Mouse (Mus musculus) telencephalon, adult 2 months (tissue): ENCODE results near the gene Hs2st1.
A peak's percentile ranks its signal among the peaks of the same experiment; 100 is the strongest.

Experiments used
- DNase-seq: peaks from one replicate; pipeline ENCODE4 v3.0.0-alpha.2; 2011; ENCODE audit warnings: low read depth, low spot score

Hs2st1 gene

DNA sequence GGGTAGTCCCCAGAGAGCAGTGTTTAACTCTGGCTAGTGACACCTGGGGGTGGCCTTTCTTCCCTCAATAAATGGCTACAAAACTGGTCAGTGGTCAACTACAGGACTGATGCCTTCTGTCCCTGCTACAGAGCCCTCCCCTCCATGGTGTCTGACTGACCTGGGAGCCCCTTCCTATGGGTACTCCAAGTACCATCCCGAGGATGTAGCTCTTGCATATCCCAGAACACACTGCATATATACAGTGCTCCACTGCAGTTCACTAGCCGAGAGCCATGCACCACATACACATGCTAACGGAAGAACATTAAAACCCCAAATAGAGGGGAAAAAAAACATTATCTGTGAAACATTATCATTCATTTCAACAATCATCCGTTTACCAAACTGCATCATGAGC is 61.6 kb downstream of the Hs2st1 start:
- DNase-seq, result no peak

DNA sequence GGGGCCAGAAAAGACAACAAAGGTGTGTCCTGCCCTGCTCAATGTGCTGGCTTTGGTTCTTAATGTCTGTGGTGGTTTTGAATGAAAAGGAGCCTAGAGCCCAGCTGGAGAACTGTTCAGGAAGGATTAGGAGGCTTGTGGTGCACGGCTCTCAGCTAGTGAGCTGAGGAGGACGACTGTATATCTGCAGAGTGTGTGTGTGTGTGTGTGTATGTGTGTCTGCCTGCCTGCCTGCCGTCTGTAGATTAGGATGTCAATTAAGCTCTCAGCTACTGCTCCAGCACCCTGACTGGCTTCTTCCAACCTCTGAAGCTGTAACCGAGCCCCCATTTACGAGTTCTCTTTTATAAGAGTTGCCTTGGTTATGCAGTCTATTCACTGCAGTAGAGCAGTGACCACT is 62.1 kb downstream of the Hs2st1 start:
- no peak for DNase-seq

DNA sequence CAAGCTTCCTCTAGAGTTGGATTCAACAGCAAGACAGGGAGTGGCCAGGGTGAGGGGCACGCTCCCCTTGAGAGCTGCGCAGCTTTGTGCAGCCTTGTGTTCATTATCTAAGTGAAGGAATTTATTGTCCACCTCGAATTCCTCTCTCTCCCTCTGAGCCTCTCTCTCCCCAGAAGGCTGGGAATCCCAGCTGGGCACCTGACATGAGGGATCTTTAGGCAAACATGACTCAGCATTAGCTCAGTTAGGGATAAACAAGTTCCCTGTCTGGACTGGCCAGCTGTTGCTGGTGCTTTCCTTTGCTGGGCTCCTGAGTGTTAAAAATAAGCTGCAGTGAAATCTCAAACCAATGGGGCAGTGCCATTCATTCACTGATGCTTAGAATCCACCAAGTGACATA is 63.8 kb downstream of the Hs2st1 start:
- DNase-seq, result no peak

DNA sequence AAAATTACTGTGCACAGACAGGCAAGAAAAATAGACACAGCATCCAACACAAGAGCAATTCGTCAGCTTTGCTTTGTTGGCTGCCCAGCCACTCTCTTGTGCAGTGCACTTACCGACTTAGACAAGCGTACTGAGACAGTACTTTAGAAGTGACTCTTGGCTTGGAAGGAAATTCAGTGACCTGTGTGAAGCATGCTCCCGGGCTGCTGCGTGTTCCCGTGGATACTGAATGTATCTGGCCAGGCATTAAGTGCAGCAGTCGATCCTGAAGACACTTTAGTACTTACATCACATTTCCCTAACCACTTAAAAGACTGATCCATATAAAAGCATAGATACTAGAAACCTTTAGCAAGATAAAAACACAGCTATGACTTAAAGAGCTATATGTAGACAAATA is 68.1 kb downstream of the Hs2st1 start:
- DNase-seq, result no peak

DNA sequence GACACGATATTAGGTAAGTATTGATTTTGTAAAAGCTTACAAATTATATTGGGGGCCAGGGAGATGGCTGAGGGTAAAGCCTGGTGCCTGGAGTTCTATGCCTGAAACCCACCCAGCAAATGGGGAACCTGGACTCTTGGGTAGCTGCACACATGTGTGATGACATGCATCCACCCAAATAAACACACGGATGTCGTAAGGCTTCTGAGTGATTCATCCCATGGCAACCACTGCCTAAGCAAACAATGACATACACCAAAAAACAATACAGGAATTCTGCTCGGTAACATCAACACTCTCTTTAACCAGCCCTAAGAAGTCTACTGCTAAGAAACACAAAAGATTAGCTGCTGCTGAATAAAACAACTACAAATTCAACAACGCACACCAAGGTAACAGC is 73.2 kb downstream of the Hs2st1 start:
- DNase-seq, result no peak

DNA sequence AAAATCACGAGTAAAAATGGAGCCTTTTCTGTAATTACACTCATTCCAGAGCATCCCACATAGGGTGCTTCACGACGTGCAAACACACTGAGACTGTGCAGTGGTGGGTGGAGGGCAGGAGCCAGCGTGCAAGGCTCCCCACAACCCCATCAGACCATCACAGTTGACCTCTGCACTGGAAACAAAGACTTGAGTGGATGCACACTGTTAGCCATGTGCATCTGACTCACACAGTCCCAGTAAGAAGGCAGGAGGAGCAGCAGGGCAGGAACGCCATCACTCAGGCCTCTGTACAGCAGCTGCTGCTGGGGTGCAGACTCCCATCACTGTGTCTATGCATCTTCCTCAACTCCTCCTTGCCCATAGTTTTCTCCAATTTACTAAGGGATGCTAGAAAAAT is 75.1 kb downstream of the Hs2st1 start:
- no peak for DNase-seq

DNA sequence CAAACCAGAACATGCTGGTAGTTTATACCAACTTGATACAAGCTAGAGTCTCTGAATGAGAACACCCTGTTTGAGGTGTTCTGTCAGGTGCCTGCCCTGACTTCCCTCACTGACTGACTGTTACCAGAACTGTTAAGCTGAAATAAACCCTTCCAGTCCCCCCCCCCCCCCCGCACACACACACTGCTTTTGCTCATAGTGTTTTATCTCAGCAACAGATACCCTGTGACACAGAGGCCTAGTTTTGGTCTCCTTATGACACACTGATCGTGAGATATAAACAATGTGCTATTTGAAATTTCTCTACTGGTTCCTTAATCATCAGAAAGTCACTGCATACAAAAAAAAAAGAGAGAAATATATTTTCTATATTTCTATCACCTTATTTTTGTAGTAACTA is 81.2 kb downstream of the Hs2st1 start:
- no peak for DNase-seq

DNA sequence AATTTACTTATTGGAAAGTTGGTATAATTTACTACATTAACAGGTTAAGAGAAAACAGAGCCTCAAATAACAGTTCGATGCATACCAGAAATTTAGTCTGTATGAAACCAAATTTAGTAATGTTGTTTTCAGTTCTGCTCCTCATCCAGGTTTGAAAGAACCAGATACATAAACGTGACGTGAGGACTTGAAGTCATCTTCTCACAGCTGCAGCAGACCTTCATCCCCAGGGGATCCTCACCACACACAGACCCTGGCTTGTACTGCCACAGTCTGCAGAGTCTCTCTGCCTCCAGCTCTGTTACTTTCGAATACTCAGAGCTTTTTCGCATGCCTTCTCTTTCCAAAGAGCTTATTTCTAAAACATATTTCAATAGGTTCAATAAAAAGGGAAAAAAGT is 89.4 kb downstream of the Hs2st1 start:
- DNase-seq, result no peak

DNA sequence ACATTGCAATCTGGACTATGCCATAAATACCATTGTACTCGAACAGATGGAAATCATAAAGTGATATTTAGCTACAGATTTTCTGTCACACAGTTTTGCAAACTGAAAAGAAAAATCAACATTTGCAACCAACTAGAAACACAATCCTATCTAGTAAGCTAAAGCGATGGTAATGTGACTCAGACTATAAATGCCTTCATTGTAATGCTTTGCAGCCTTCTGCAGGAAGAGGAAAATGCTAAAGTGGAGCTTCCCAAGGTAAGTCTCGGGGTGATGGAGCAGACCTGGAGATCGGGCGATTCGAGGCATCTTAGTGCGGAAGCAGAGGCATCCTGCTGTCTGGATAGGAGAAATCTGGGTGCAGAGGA is 91.6 kb downstream of the Hs2st1 start:
- no peak for DNase-seq

DNA sequence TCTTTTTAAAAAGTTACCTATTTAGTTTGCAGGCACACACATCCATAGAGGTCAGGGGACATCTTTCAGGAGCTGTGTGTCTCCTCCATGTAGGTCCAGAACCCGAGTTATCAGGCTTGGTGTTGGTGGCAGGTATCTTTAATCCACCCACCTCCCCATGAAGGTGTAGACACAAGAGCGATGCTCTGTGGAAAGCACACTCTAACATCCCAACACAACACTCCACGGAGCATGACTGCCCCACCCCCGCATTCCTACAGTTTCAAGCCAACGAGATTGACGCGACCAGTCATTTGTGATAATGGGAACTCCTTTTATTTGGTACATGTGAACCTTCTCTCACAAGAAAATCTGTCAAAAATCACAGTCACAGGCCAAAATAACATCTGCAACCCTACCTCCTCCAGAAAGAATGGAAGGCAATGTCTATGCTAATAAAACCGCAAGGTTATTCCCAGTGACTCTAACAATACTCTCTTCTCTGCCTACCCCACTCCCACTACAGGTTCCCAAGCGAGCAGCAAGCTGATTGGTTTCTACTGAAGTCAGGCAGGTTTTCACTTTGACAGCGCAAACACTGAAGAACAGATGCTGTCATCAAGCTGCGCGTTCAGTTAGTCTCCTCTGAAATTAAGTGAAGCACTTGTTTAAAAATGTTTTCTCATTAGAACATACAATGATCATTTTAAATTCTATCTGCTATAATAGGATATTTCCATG is 92.1 kb downstream of the Hs2st1 start:
- peak; percentile 52 for DNase-seq

DNA sequence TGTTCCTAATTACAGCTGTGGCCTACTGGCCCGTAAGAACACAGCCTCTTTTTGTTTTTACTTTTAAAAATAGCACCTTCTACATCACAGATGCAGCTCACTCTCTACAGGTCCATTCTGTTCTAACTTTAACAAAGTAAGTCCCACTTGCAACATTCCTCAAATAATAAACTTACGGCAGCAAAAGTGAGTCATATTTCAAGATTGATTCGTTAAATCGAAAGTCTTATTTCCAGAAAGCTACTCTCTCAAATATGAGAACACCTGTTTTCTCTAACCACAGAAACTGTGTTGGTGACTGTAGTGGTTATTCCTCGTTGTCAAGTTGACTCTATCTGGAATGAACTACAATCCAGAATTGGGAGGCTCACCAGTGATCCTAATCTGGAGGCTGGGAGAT is 94.1 kb downstream of the Hs2st1 start:
- DNase-seq, result no peak

DNA sequence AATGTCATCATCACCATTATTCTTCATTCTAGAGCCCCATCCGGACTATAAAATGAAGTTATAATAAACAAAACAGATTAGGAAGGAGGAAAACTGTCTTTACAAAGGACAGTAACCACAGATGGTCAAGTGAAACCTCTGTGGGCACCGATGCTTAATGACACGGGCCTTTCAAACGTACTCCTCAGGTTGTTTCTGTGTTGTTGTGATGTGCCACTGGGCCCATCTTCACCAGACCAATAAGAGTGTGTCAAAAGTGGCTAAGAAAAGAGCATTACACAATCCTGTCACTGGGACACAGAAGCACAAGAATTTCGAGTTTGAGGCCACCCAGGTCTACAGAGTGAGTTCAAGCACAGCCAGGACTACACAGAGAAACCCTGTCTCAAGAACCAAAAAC is 95.3 kb downstream of the Hs2st1 start:
- DNase-seq, result no peak

DNA sequence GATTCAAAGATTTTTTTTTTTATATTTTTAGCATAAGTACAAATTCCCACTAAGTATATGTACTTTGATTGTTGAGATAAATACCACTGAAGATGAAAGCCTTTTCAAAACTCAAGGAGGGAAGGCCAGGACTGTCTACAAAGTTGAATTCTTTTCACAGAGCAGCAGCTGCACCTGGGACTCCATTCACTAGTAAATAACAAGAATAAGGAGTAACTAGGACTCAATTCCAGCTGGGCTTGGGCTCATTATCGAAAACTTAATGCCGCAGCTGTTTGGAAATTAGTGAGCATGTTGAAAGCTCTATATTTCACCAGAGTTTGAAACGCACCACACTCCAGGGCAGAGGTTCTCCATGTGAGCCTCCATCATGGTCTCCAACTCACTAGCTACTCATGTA is 98.0 kb downstream of the Hs2st1 start:
- no peak for DNase-seq

DNA sequence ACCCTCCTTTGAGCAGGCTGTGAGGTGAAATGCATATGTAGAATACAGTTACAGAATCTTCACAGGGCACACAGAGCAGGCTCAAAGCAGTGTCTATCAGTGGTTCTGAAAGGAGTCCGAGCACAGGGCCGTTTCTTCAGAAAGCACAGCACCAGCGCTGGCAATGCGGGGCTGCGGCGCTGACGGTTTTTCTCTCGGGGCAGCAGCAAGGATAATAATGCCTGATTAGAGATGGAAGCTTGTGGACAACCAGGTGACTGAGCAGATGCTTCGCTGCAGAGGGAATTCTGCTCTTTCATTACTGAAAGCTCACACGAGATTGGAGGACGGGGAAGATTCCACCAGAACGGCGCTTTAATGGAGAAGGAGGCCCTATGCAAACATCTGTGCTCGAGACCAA is 99.1 kb downstream of the Hs2st1 start:
- no peak for DNase-seq

DNA sequence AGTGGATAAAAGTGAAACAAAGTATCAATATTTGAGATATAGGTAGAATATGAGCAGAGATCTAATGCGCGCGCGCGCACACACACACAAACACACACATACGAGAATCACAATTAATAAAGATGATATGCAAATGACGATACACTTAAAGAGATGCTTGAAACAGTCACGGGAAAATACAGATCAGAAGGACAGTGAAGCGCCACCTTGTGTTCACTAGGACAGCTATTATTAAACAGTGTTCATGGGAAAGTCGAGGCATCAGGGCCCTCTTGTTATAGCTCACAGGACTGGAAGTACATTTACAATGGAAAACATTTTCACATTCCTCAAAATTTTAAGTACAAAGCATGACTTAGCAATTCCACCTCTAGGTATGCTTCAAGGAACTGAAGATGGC is 102.5 kb downstream of the Hs2st1 start:
- DNase-seq, result no peak

DNA sequence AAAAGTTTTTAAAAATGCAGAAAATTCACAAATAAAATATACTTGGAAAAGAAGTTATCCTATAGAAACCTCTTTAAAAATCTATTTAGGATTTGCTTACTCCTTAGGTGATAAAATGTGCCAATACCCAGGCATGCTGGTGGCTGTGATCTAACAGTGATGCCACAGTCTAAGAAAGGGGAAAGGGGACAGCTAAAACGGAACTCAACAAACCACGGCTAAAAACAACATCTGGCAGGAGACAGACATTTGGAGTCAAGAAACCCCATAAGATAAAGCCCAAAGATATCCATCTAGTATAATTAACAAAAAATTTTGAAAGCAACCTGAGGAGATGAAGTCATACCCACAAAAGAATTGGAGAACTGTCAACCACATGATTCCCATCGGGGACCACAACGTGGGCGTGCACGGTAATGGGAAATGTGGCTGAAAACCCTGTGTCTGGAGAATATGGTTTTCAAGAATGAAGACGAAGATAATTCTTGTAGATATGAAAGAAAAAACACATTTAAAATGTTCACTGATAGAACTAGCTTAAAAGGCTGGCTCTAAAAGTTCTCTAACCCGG is 103.8 kb downstream of the Hs2st1 start:
- DNase-seq, result no peak

DNA sequence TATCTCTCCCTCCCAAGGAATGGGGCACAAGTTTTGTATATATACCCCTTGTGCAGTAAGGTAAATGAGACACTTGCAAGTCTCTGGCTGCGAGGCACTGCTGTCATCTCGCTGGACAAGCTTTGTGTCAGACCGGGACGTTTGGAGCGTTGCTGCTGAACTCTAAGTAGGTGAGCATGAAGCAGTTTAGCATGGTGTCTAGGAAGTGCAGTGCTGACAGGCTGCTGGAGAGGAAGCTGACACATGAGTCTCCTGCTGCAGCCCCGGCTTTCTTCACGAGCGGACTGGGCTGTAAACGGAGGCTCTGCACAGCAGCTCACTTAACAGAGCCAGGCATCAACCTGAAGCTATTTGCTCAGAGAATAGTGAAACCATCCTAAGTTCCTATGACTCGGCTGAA is 107.3 kb downstream of the Hs2st1 start:
- DNase-seq, result no peak

DNA sequence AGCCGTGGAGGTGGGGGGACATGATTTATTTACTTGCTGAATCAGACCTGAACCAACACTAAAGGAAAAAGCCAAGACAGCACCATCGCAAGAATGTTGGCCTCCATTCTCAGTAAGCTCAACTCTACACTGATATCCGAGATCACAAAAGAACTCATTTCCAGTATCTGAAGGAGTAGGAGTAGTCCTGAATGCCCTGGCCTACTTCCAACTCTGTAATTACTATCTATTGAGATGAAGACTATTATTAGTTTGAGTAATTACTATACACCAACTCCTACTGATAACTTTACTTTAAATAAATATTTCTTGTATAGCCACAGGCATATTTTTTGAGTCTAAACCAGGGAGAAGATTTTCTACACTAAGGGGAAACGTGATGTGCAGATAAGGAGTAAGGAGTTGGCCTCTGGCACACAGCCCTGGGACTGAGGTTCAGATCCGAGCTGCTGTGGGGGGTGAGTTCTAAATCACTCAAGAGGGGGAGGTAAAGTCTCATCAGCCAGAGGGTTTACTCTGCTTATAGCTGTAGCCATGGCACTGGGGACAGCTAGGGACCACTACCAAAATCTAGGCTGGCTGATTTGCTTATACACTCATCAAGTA is 109.7 kb downstream of the Hs2st1 start:
- no peak for DNase-seq

DNA sequence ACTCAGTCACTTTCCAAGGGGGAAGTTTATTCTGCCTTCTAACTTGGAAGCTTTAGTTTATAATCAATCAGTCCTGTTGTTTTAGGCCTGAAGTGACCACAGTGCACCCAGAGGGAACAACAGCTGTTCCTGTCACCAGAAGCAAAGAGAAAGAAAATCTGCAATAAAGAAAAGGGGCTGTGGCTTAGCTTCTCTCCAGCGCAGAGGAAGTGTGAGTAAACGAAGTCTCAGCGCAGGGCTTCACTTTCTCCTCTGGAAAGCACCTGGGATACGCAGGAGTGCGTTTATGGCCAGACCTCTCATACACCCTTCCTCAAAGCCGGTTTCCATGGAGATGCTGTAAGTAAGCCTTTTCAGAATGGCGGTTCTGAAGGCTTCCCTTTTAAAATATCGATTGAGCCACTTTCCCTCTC is 110.7 kb downstream of the Hs2st1 start:
- DNase-seq, result no peak

DNA sequence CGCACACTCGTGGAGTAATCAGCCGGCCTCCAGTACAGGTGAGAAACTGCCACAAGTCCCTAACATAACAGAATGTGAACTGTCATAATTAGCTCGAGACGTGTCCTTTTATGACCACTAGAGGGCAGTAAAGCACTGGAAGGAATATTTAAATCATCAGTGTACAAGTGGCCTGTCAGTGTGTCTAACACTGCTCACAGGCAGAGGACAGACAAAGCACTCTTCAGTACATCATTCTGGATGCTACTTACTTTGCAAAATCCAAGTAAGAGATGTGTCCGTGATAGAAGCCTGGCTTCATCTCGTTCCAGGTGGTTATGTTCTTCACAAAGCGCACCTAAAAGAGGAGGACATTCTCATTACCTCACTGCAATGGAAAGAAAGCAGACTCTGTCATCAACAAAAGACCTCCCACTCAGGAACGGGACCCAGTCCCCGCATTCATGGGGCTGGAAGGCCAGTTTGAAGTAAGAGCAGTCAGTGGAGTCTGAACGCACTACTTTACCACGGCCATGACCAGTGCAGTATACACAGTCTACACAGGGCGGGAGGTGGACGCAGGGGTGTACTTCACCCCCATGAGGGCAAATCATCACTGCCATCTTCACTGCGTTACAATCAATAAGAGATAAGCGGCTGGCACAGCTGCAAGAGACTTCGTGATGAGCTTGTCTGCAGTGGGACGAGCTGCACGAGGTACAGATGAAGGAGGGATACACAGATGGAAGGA is 116.1 kb downstream of the Hs2st1 start:
- DNase-seq, result no peak

DNA sequence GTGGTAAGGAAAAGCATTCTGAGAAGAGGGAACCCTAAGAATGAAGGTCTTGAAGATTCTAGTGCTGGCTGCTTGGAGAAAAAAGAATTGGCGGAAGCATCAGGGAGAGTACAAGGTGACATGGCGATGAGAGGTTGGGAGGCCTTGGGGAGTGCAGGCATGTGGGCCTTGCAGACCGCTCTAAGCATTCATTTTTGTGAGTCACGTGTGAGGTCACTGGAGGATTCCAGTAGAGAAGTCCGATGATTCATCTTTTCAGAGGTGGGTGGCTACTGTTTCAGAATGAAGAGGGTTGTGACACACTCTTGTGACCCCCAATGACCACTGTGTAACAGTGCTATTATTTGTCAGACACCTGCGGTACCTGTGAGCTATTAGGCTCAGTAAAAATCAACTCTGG is 121.0 kb downstream of the Hs2st1 start:
- DNase-seq, result no peak

DNA sequence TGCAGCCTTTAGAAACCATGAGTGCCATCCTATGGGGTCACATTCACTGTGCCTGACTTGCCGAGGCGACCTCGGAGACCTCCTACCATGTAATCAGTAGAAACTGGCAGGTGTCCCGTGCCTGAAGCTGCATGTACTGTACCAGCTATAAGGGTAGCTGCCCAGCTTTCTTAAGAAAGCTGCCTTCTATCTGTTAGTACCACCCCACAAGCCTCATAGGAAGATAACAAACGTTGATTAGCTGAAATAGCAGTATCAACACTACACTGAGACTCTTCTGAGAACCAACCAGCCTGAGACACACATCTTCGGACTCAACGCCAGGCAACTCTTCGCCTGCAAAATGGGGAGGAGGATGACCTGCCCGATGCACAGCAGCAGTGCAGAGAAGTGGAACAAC is 122.1 kb downstream of the Hs2st1 start:
- DNase-seq, result no peak

DNA sequence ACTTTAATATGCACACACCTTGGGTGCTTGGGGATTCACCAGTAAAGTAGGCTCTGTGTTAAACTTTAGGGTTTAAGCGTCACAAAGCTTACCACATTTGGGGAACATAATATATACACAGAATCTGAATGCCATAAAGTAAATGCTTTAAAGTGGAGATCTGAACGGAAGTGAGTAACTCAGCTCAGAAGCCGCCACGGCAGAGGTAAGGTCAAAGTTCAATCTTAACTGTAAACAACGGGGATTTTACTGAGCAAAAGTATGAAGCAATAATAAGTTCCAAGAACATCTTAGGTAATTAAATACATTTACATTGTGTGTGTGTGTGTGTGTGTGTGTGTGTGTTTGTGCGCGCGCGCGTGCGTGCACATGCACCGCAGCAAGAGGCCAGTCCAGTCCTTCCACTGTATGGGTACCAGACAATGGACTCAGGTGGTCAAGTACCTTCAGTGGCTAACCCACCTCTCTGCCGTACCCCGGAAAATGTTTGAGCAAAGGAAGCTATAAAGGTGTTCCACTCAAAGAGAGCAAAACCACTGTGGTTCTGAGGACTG is 123.8 kb downstream of the Hs2st1 start:
- no peak for DNase-seq
